Mouse (Mus musculus) granulocyte monocyte progenitor cell, adult 5-6 weeks (primary cell): ENCODE data around the gene Apbb2. TPM values are rescaled to one million over a fixed set of nuclear protein-coding genes. Genes with fewer than 3 reads are reported as not detected.

Experiments
- ATAC-seq: replicated peaks from 2 replicates; pipeline ENCODE4 v1.8.0; 2016; ENCODE audit warnings: mild to moderate bottlenecking, moderate TSS enrichment, inconsistent platforms; ENCODE audit not compliant: poor library complexity, severe bottlenecking
- total RNA-seq, 2 experiments: library from RNA; stranded (forward) in 1 of 2; stranded (reverse) in 1 of 2; fragments of 200-712, 200-1000 nt in 1 of 2; fragments of >200 nt in 1 of 2; fragmentation: Nextera tagmentation in 1 of 2; gene quantifications; 2 replicates each; pipeline ENCODE4 v1.2.3; 2014 to 2017

Apbb2 gene
- total RNA-seq, 2 experiments from 2014 or later: 0.31 to 0.52 TPM

DNA sequence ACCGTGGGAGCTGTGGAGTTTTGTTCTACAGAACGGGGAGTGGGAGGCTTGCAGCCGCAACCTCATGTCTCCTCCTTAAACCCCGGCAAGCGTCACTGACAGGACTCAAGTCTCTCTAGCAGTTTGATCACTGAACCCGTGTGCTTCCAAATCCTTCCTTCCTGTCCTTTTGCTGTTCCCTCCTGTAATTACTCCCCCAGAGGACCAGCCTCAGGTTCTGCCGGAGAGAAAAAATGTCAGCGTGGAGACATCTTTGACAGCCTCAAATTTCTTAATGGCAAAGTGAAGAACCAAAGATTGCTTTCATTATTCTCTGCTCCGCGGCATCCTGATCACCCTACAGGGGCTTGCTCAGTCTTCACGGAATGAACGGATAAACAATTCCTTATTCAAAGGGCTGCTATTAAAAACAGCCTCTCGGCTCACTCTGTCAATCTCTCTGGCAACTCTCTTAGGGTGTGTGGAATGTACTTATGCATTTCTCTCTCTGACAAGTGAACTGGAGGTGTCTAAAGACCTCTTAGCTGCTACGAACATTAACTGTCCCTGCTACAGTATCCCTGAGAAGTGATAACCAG is 298.7 kb downstream of the Apbb2 start:
- no peak for ATAC-seq

DNA sequence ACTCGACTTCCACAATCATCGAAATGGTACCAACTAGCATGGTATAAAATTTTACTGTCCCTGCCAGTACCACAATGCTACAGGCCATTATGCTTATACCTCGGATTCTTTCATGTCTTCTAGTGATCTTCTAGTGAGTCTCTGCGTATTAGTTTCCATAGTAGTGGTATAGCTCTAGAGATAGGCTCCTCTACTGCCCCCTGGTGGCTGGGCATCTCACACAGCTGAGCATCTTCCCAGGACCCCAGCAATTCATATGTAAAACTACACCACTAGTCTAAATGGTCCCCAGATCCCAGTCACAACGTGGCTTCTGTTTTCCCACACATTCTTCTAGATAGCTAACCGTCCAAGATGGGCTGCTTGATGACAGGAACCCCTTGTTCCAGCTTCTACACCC is 299.2 kb downstream of the Apbb2 start:
- peak; percentile 67 for ATAC-seq

DNA sequence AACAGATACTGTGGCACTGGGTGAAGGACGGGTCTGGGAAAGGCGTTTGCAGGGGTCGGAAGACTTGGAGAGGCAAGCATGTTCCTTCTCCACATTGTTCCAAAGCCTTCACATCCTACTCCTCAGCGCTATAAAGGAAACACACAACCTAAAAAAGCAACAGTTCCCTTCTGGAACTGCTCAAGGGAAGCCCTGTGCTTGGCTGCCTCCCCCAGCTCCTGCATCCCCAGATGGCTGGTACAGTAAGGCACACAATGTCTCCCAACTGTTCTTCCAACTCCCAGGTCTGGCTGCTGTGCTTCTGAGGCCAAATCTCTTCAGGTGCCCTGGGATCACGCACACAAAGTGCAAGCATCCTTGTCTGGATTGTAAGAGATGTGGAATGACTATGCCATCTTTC is 302.8 kb downstream of the Apbb2 start:
- no peak for ATAC-seq

DNA sequence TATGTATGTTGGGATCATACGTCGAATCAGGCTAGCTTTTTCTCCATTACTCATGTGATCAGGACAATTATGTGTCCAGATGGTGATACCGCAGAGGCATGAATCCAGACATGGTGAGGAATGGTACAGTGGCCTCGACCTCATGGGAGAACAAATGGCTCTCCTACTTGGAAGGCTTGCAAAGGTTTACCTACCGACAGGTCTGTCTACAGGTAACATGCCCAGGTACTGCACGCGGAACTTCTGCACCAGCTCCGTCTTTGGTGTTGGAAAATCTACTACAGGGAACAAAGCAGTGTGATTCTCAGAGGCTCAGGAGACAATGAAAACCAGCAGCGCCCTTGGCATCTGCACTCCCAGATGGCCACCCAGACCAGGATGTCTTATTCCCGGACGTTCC is 307.8 kb downstream of the Apbb2 start:
- ATAC-seq: no peak

DNA sequence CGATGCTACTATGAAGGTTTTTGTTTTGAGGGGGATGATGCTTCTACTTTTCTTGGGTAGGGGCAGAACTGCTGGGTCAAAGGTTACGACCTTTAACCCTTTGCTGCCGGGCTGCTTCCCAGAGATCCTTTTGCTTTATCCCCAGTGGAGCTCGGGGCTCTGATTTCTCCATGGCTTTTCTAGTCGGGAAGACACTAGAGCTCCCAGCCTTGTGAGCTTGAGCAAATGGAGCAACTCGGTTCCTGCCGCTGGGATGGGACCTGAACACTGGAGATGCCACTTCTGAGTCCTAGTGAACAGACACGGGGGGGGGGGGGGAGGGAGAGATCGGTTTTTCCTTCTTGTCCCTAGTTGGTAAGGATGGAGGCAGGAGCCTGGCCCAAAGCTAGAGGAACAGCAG is 308.3 kb downstream of the Apbb2 start:
- ATAC-seq: no peak

DNA sequence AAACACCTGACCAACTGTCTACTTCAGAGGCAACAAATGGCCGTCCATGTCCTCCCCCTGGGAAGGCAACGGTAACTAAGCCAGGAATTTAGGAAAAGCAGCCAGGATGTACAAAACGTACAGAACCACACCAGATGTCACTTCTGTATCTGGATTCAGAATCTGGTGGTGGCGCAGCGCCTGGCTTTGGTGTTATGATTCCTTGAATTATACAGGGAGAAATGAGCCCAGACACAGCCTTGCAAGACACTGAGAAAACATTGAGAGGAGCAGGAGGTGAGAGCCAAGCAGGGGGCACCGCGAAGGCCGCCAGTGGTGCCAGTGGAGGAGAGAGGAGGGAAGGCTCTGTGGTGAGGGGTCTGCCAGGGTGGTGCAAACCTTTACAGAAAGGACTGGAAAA is 313.1 kb downstream of the Apbb2 start:
- no peak for ATAC-seq

DNA sequence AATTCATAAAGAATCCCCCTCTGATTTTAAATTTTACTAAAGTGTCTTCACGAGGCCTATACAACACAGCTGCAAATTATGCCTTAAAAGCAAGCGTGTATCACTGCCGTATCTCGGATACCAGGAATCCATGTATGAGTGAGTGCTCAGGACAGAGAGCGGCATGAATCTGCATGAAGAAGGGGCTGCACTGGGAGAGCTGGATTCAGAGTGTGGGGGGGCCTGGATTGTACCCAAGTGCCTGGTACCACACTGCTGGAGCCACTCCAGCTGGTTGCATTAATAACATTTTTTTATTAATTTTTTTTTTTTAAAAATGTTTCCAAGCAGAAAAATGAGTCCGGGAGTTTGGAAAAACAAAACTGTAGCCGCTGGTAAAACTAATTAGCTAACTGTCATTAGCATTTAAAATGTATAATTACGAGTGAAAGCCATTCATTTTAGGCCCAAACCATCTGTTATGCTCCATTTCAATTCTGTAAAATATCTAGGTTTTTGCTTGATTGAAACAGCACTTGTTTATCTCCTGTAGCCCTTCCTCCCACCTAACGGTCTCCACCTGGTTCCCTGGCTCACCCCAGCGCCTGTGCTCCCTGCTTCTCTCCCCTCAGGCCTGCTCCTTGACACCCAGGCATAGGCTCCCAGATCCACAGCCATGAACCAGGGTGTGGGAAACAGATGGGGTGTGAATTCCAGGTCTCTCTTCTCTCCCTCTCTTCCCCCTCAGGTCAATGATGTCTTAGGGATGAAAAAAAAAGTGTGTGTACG is 314.1 kb downstream of the Apbb2 start:
- no peak for ATAC-seq

DNA sequence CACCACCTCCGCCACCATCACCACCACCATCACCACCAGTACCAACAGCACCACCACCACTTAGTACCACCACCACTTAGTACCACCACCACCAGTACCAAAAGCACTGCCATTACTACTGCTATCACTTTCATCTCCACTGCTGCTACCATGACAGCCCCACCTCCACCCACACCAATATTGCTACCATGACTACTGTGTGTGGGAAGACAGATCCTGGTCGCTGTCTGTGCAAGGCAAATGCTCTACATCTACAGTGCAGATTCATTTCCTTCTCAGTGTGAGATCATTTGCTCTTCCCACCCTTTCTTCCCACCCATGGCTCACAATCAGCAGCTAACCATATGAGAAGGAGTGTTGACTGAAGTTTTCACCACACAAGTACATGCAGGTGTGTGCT is 315.7 kb downstream of the Apbb2 start:
- no peak for ATAC-seq

DNA sequence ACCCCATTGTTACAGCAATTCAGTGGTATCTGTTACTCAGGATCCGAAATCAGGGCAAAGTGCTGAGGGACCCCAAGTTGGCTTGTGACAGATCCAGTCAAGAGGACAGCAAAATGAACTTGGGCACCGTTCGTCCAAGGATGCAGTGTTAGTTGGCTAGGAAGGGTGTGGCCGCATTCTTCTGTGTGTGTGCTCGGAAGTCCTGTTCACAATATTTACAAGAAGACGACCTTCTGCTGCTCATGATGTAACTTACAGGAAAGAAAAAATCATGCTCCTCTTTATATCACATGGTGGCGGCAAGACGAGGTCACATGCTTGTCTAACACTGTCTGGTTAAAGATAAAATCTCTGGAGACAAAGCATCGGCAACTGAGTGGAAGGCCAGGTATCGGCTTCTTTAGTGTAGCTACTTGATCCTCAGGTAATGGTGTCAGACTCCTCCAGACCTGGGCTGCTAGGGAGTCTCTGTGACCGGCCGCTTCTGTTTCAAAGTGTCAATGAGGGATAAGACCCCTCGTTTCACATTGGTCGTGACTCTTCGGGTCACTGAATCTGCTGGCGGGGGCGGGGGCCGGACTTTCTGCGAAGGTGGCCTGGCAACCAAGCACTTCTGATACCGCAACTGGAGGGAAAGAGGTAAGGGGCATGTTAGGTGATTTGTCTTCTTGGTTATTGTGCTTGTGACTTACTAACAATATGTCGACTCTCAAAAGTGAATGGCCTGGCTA is 316.3 kb downstream of the Apbb2 start:
- no peak for ATAC-seq

DNA sequence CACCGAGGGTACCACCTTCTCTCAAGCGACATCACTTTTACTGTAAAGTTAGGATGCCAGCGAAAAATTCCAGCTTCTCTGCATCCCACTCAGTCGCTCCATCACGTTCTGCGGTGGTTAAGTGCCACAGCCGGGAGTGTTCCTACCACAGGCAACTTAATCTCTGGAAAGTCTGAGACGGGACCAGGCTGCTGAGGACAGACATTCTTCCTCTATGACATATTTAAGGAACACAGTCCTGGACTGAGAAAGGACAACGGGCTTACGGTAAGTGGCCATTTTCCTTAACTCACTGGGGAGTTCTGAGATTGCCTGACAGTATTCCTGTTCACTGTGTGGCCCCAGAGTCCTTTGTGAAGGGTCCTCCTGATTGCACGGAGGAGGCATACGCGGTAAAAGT is 318.0 kb downstream of the Apbb2 start:
- ATAC-seq: no peak

DNA sequence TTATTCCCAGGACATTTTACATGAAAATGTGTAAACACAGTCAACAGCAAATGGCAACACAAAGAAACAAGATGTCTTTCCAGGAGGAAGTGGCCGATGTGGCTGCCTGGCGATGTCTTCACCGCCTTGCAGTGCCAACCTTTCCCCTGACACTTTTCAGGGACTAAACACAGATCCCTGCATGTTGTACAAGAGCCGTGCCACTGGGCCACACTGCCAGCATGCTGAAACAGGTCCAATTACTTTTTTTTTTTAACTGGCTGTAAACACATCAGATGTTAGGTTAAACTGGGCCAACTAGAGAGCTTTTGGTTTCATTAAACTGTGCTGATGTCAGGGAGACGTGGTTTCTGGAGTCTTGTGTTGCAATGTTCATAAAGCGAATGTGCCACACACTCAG is 319.7 kb downstream of the Apbb2 start:
- ATAC-seq: peak; percentile 56

DNA sequence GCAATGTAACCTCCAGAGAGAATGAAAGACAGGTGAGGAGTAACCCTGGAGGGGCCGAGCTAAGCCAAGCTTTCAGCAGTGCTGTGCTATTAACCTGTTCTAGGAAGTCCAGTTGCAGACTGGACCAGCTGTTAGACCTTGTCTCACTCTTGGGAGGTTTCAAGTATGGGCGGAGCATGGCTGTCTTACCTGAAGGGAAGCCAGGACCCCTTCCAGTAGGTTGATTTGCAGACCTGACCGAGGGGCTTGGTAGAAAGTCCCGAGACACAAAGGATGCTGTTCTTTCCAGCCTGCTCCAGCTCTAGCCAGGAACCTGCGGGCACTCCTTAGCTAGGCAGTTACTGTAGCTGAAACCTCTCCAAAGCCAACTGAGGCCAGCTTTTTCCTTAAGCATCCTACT is 322.5 kb downstream of the Apbb2 start:
- no peak for ATAC-seq

DNA sequence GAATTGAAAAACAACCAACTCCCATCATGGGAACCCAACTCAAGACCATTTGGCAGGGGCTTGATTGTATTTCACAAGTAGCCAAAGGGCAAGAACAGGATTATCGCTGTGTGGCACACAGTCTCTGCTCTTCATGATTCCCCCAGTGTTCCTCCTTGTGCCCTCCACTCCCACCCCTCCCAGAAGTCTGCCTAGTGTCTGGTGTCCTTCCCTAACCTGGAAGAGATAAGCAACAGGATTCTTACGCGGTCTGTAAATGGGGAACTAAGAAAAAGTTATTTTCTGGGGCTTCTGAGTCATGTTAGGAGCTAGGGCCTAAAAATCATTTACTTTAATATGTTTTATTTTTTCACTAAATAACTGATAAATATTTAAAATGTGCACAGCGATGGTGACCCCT is 323.6 kb downstream of the Apbb2 start:
- ATAC-seq: peak; percentile 54

DNA sequence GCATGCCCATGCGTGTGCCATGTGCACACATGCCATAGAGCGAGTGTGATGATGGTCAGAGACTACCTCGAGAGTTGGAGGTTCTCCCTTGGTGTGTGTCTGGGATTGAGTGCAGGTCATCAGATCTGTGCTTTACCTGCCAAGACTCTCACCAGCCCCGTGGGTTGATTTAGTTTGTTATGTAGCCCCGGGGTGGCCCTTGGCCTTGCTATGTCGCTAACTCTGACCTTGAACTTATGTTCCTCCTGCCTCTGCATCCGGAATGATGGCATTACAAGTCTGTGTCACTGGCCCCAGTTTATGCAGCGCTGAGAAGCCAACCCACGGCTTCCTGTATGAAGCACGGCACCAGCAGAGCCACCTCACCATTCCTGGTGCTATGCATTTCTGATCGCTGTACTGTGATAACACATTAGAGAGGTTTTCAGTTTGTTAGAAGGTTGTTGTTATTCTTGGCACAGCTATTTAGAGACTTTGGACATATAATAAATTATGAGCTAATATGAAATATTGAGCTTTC is 324.4 kb downstream of the Apbb2 start:
- no peak for ATAC-seq

DNA sequence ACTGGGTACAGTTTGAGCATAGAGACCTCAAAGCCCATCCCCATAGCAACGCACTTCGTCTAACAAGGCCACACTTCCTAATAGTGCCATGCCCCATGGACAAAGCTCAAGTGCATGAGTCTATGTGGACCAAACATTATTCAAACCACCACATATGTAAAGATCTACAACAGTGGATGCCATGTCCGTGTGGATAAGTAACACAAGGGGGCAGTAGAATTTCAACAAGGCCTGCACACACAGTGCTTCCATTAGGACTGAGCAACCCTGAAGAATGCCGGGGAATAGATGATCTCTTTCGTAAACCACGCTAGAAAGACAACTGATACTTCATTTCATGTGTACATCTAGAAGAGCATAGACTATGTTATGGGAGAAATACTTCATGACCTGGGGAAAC is 337.8 kb downstream of the Apbb2 start:
- peak; percentile 37; the same call in 1 of the 2 replicates for ATAC-seq

DNA sequence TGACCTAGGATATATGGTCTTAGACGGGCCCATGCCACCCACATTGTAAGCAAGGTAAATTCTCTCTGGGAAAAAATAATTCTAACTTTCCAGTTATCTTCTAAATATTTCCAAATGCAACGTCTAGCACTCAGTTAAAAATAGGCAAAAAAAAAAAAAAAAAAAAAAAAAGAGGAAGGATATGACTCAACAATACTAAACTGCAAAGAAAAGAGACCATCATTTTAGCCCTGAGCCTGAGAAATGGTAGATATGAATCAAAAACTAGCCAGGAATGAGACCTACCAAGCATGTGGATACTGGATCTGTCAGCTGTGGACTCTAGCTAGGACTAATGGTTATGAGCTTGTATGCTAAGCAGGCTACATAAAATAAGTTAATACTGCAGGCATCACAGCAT is 338.9 kb downstream of the Apbb2 start:
- ATAC-seq: peak; percentile 71

DNA sequence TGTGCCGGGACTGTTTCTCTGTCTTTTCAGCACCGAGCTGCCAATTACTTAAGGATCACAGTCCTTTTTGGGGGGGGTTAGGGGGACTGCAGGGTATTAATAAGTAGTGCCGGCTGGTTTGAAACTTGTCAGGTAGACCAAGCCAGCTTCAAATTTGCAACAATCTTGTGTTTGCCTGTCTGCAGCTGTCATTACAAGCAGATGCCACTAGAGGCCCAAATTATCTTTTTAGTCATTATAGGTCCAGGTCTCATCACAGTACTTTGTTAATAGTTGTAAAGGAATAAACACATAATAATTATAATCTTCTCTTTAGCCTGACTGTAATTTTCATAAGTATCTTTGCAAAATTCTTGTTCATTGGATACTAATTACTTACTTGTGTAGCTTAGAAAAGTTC is 344.2 kb downstream of the Apbb2 start:
- ATAC-seq: no peak

DNA sequence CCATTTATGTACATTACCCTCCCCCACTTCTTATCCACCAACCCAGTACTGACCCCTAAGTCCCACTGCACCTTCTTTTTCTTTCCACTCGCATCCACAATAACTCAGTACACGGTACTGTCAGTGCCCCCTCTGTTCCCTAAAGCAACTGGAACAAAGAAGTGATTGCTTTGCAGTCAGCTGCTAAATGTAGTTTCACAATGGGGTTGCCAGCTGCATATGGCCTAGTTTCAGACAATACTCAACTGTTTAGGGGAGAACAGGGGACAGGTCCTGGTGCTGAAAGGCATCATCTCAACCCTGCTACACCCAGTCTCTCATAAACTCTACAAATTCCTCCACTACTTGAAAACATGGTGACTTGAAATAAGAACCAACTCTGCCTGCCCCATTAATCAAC is 347.4 kb downstream of the Apbb2 start:
- ATAC-seq: peak; percentile 25; the same call in 1 of the 2 replicates

DNA sequence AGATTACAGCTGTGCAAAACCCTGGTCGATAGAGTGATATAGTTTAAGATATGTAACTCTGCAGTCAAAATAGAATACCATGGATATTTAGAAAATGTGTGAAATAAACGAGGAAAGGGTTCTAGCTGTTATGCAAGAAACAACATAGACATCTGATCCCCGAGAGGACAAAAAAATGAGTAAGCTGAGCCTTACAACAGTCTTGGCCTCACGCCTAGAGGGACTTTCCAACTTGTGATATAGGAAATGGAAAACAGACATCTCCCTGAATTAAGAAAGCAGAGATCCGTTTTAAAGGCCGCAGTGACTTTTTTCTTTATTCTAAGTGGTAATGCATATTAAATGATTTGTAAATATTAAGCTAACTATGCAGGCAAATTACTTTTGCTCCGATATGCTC is 349.0 kb downstream of the Apbb2 start:
- ATAC-seq: no peak

DNA sequence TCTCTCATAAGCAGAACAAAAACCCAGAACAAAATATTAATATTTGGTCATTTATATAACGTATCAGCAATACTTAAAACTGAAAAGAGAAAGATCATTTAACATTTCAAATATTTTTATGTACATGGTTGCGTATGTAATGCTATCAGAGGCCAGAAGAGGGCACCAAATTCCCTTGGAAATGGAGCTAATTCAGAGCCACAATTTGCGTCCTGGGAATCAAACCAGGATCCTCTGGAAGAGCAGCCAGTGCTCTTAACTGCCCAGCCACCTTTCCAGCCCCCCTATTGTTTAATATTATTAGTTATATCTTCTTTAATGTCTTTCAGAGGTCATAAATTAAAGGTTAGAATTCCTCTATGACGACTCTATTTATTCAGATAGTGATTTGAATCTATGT is 355.2 kb downstream of the Apbb2 start:
- no peak for ATAC-seq

DNA sequence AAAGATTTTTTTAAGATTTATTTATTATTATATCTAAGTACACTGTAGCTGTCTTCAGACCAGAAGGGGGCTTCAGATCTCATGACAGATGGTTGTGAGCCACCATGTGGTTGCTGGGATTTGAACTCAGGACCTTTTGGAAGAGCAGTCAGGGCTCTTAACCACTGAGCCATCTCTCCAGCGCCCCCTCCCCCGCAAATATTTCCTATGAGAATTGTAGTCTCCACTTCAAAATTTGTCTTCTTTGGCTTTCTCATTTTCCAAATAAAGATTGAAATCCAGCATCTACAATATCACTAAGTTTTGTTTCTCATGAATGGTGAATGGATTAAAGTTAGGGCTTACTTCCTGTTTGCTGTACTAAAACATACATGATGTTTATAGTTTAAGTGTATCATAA is 356.1 kb downstream of the Apbb2 start:
- no peak for ATAC-seq
